ENCODE assay signal across 8 mouse cellular contexts in the genomic region with DNA sequence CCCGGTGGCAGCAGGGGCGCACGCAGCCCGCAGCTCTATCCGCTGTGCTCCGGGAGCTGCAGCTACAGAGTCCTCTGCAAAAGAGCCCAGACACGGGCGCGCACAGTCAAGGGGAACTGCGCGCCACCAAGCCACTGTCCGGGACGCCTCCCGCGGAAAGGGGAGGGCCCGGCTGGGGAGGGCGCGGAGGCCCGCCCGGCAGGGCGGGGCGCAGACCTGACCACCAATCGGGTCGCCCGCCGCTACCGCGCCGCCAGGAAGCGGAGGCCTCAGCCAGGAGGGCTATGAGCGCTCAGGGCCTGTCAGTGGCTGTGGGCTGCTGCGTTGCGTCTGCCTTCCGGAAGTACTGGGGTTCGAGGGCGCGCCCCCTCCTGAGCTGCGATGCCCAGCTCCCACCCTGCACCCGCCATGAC. TPM values are rescaled to one million over a fixed set of nuclear protein-coding genes. Genes with fewer than 3 reads are reported as not detected.
DNase-seq lines count a peak whose midpoint lies in the region; ATAC-seq and TF ChIP-seq lines count a peak whose summit lies in the region.
"Not testable (repeated sequence)": the region's sequence is repeated elsewhere in the genome, so short reads cannot be mapped to it uniquely, and the experiment has no call there.

Gene 9030624G23Rik (minus strand): TSS at position 139 of the 413 bp plus-strand sequence.

- not testable (repeated sequence) for H3K36me3 ChIP-seq in E14TG2a.4 (ENCODE audit: insufficient read depth, low read length); embryonic facial prominence, embryonic 10.5 days (replicated peaks); hindbrain, embryonic 15.5 days; liver, embryonic 13.5 days; stomach, embryonic 16.5 days (ENCODE audit: control insufficient read depth, insufficient read depth, low read length)

- H3K4me1 ChIP-seq in E14TG2a.4 (replicated peaks; ENCODE audit: low read depth, low read length); embryonic facial prominence, embryonic 10.5 days; hindbrain, embryonic 15.5 days (replicated peaks); liver, embryonic 13.5 days (replicated peaks); stomach, embryonic 16.5 days (ENCODE audit: control insufficient read depth, insufficient read depth, low read length): not testable (repeated sequence)

- H3K4me3 ChIP-seq in E14TG2a.4 (replicated peaks; ENCODE audit: low read length): peak within 1 kb of the TSS; percentile 66
- H3K4me3 ChIP-seq in embryonic facial prominence, embryonic 10.5 days: peak within 1 kb of the TSS; percentile 61
- H3K4me3 ChIP-seq in hindbrain, embryonic 15.5 days: peak within 1 kb of the TSS; percentile 45
- peak within 1 kb of the TSS; percentile 49 for H3K4me3 ChIP-seq in liver, embryonic 13.5 days (replicated peaks)
- H3K4me3 ChIP-seq in stomach, embryonic 16.5 days (replicated peaks; ENCODE audit: low read length): peak within 1 kb of the TSS; percentile 53

- intact Hi-C loops in gastrocnemius, postnatal 36 days (cut with DNase I): not testable (repeated sequence)

- not testable (repeated sequence) for H3K9me3 ChIP-seq in E14TG2a.4 (ENCODE audit: low read length); embryonic facial prominence, embryonic 10.5 days; hindbrain, embryonic 15.5 days; liver, embryonic 13.5 days (replicated peaks); stomach, embryonic 16.5 days (replicated peaks; ENCODE audit: control insufficient read depth, low read length)

- 1% methylated on average over 39 of the region's 39 CpGs for WGBS in embryonic facial prominence, embryonic 10.5 days
- WGBS in hindbrain, embryonic 15.5 days: under 1% methylated on average over 22 of the region's 39 CpGs
- under 1% methylated on average over 38 of the region's 39 CpGs for WGBS in liver, embryonic 13.5 days (ENCODE audit: insufficient replicate concordance)
- WGBS in stomach, embryonic 16.5 days: 2% methylated on average over 32 of the region's 39 CpGs

- peak within 1 kb of the TSS; percentile 80 for H3K27ac ChIP-seq in embryonic facial prominence, embryonic 10.5 days (replicated peaks)
- H3K27ac ChIP-seq in hindbrain, embryonic 15.5 days (replicated peaks); liver, embryonic 13.5 days; stomach, embryonic 16.5 days (ENCODE audit: low read length): not testable (repeated sequence)

- 0 out of 2 replicates have a peak within 1 kb of the TSS, but pooled peaks have one; percentile 35 for H3K9ac ChIP-seq in hindbrain, embryonic 15.5 days
- H3K9ac ChIP-seq in liver, embryonic 13.5 days: not testable (repeated sequence)
- peak within 1 kb of the TSS; percentile 71 for H3K9ac ChIP-seq in stomach, embryonic 16.5 days (ENCODE audit: low read length)

- not testable (repeated sequence) for TF ChIP-seq CTCF in E14TG2a.4 (conservative IDR thresholded peaks at IDR 0.05; ENCODE audit: low read length)

- H3K4me2 ChIP-seq in hindbrain, embryonic 15.5 days: peak within 1 kb of the TSS; percentile 49
- peak within 1 kb of the TSS; percentile 50 for H3K4me2 ChIP-seq in liver, embryonic 13.5 days
- peak within 1 kb of the TSS; percentile 40 for H3K4me2 ChIP-seq in stomach, embryonic 16.5 days (ENCODE audit: low read depth, low read length)

- peak; percentile 73 for DNase-seq in embryonic facial prominence, embryonic 10.5 days (ENCODE audit: low spot score)
- peak; percentile 15 to 24 for DNase-seq in gastrocnemius, postnatal 36 days
- DNase-seq in layer of hippocampus, adult 8-10 months (ENCODE audit: low spot score in 2 of 2): peak; percentile 11 to 29
- not testable (repeated sequence) for DNase-seq in liver, embryonic 13.5 days
- DNase-seq in neural tube, embryonic 10.5 days (ENCODE audit: extremely low spot score, low spot score): peak; percentile 43

- H3K27me3 ChIP-seq in E14TG2a.4 (ENCODE audit: insufficient read depth, low read length); embryonic facial prominence, embryonic 10.5 days (replicated peaks; ENCODE audit: low read depth, poor library complexity, severe bottlenecking); hindbrain, embryonic 15.5 days; liver, embryonic 13.5 days; stomach, embryonic 16.5 days (ENCODE audit: control insufficient read depth, insufficient read depth, low read length): not testable (repeated sequence)

- ATAC-seq in hindbrain, embryonic 15.5 days (ENCODE audit: low FRiP score, low read depth): peak; percentile 63; the same call in 1 of the 2 replicates
- not testable (repeated sequence) for ATAC-seq in liver, embryonic 13.5 days (ENCODE audit: low read depth)
- ATAC-seq in stomach, embryonic 16.5 days (ENCODE audit: insufficient read depth, low FRiP score): peak; percentile 75; the same call in 1 of the 2 replicates

RNA-seq across cellular contexts. Expression of gene 9030624G23Rik, which starts in this region (rescaled TPM):
- polyA plus RNA-seq in embryonic facial prominence, embryonic 10.5 days (2016; fragmentation: Nextera tagmentation; extraction: Ambion mirVana): 3.4 TPM in 2 replicates
- under 1 TPM; 0.23 to 0.32 TPM for total RNA-seq in gastrocnemius, postnatal 36 days (2021)
- 2.7 and 3.1 TPM in 2 replicates for polyA plus RNA-seq in hindbrain, embryonic 15.5 days (2015; fragmentation: Nextera tagmentation; extraction: Ambion mirVana)
- total RNA-seq in layer of hippocampus, adult 8-10 months (2022): 1 to 10 TPM; 2.4 to 2.8 (median 2.5) TPM
- 0.22 and 0.24 TPM in 2 replicates for polyA plus RNA-seq in liver, embryonic 13.5 days (2015; fragmentation: Nextera tagmentation; extraction: Ambion mirVana)
- 1.8 TPM in 2 replicates for polyA plus RNA-seq in stomach, embryonic 16.5 days (2015; fragmentation: Nextera tagmentation; extraction: Ambion mirVana)

Comparison
In these comparisons a context has a peak if more than half of its experiments do, and no peak if none do; other contexts are left out.
1. Peak in DNase-seq in gastrocnemius, postnatal 36 days; RNA of the gene not detected or under 1 TPM.